In genomic region chr19:55169236-55169729, GRCm38 (mm10) we compare ENCODE assay signal across 6 mouse cellular contexts. TPM values are rescaled to one million over a fixed set of nuclear protein-coding genes. Genes with fewer than 3 reads are reported as not detected.
"Had no signal": no experiment of that assay in that cellular context is flagged by ENCODE, and none has a peak within 500 bp of the region (broad histone marks: within the 10 kb centered on the region; RNA-seq: fewer than 3 reads in every experiment).

No protein-coding gene starts in this region.

RNA-seq across cellular contexts. Expression of gene Tectb, which starts 11.2 kb away (rescaled TPM):
- total RNA-seq: neutrophil, adult 5-6 weeks had no signal
- polyA plus RNA-seq: neural tube, embryonic 14.5 days; neural tube, embryonic 15.5 days; small intestine, adult 2 months; spleen, adult 2 months; stomach, embryonic 15.5 days had no signal
